Mouse (Mus musculus): ENCODE measurements around the gene Actn3. TPM values are rescaled to one million over a fixed set of nuclear protein-coding genes. Genes with fewer than 3 reads are reported as not detected.
A peak's percentile ranks its signal among the peaks of the same experiment; 100 is the strongest.
"Not testable (repeated sequence)": the region's sequence is repeated elsewhere in the genome, so short reads cannot be mapped to it uniquely, and the experiment has no call there.

Gene Actn3
- polyA plus RNA-seq, 1 experiment from 2014 or later = 1.9 TPM

GRCm38 (mm10) chr19:4889791-4890190, 12.1 kb upstream of the Actn3 start:
- Histone ChIP-seq H3K4me1 (no peaks in the 10 kb centered on the region), H3K36me3 (peaks cover 51% of the 10 kb centered on the region), H3K27ac (replicated peaks) (no peak overlapping the region), H3K27me3 (ENCODE audit: low read depth, poor library complexity, severe bottlenecking) (no peaks in the 10 kb centered on the region), H3K4me3 (no peak overlapping the region), H3K9me3 (replicated peaks) (no peaks in the 10 kb centered on the region)
- DNase-seq (ENCODE audit: low spot score) = no peak
- WGBS = 90% methylated on average over 10 of the region's 10 CpGs

GRCm38 (mm10) chr19:4883961-4884360, 6.3 kb upstream of the Actn3 start:
- DNase-seq (ENCODE audit: low spot score) = no peak
- WGBS = 84% methylated on average over 4 of the region's 4 CpGs
- Histone ChIP-seq H3K4me1 (peaks cover 16% of the 10 kb centered on the region), H3K27me3 (ENCODE audit: low read depth, poor library complexity, severe bottlenecking) (no peaks in the 10 kb centered on the region), H3K9me3 (replicated peaks) (no peaks in the 10 kb centered on the region), H3K4me3 (no peak overlapping the region), H3K27ac (replicated peaks) (no peak overlapping the region), H3K36me3 (peaks cover 2% of the 10 kb centered on the region)

- Histone ChIP-seq H3K27ac (replicated peaks) (no peak overlapping the region), H3K36me3 (no peaks in the 10 kb centered on the region; the same call in 1 of the 2 replicates), H3K4me3 (peak overlapping the region; percentile 94), H3K27me3 (ENCODE audit: low read depth, poor library complexity, severe bottlenecking) (peaks cover 12% of the 10 kb centered on the region), H3K4me1 (peaks cover 41% of the 10 kb centered on the region), H3K9me3 (replicated peaks) (no peaks in the 10 kb centered on the region)
- 77% methylated on average over 10 of the region's 10 CpGs for WGBS
- DNase-seq (ENCODE audit: low spot score) = no peak
These were observed 1.6 kb upstream of the Actn3 start for GRCm38 (mm10) chr19:4879324-4879703.

- WGBS = 2% methylated on average over 52 of the region's 52 CpGs
- Histone ChIP-seq H3K36me3 (no peaks in the 10 kb centered on the region; the same call in 1 of the 2 replicates), H3K9me3 (replicated peaks) (no peaks in the 10 kb centered on the region), H3K4me3 (peak within 1 kb of the TSS; percentile 94), H3K27ac (replicated peaks) (peak within 1 kb of the TSS; percentile 86), H3K4me1 (peaks cover 41% of the 10 kb centered on the region), H3K27me3 (ENCODE audit: low read depth, poor library complexity, severe bottlenecking) (peaks cover 12% of the 10 kb centered on the region)
- DNase-seq (ENCODE audit: low spot score) = peak; percentile 97
These were observed 955 bp upstream of the Actn3 start, which contains the start of gene Zdhhc24 for GRCm38 (mm10) chr19:4878405-4879323. Zdhhc24 (plus strand) TSS chr19:4878668.

GRCm38 (mm10) chr19:4876755-4877154, 954 bp downstream of the Actn3 start:
- Histone ChIP-seq H3K4me3 (0 out of 2 replicates have a peak overlapping the region, but pooled peaks have one; percentile 94), H3K27ac (replicated peaks) (no peak overlapping the region), H3K9me3 (replicated peaks) (no peaks in the 10 kb centered on the region), H3K4me1 (peaks cover 41% of the 10 kb centered on the region), H3K36me3 (no peaks in the 10 kb centered on the region), H3K27me3 (ENCODE audit: low read depth, poor library complexity, severe bottlenecking) (peaks cover 12% of the 10 kb centered on the region)
- 82% methylated on average over 3 of the region's 3 CpGs for whole genome bisulfite sequencing
- no peak for DNase-seq (ENCODE audit: low spot score)

GRCm38 (mm10) chr19:4876241-4876640, 1.5 kb downstream of the Actn3 start:
- H3K4me1 ChIP-seq = peaks cover 41% of the 10 kb centered on the region
- 82% methylated on average over 4 of the region's 4 CpGs for WGBS
- H3K36me3 ChIP-seq = no peaks in the 10 kb centered on the region
- DNase-seq (ENCODE audit: low spot score) = no peak
- H3K9me3 ChIP-seq (replicated peaks) = no peaks in the 10 kb centered on the region
- no peak overlapping the region for H3K4me3 ChIP-seq
- H3K27ac ChIP-seq (replicated peaks) = no peak overlapping the region
- H3K27me3 ChIP-seq (ENCODE audit: low read depth, poor library complexity, severe bottlenecking) = peaks cover 12% of the 10 kb centered on the region

GRCm38 (mm10) chr19:4874613-4875012, 3.1 kb downstream of the Actn3 start:
- H3K36me3 ChIP-seq; DNase-seq (ENCODE audit: low spot score); H3K4me3 ChIP-seq; H3K9me3 ChIP-seq (replicated peaks); H3K27ac ChIP-seq (replicated peaks): not testable (repeated sequence)
- peaks cover 12% of the 10 kb centered on the region for H3K27me3 ChIP-seq (ENCODE audit: low read depth, poor library complexity, severe bottlenecking)
- WGBS = 93% methylated on average over 1 of the region's 1 CpGs
- peaks cover 31% of the 10 kb centered on the region for H3K4me1 ChIP-seq

GRCm38 (mm10) chr19:4865147-4865546, 12.6 kb downstream of the Actn3 start:
- 9% methylated on average over 17 of the region's 17 CpGs for WGBS
- Histone ChIP-seq H3K27me3 (ENCODE audit: low read depth, poor library complexity, severe bottlenecking) (no peaks in the 10 kb centered on the region), H3K4me1 (peaks cover 7% of the 10 kb centered on the region), H3K36me3 (peaks cover 9% of the 10 kb centered on the region; the same call in 1 of the 2 replicates), H3K27ac (replicated peaks) (no peak overlapping the region), H3K9me3 (replicated peaks) (no peaks in the 10 kb centered on the region), H3K4me3 (0 out of 2 replicates have a peak overlapping the region, but pooled peaks have one; percentile 21)
- DNase-seq (ENCODE audit: low spot score) = no peak

GRCm38 (mm10) chr19:4863048-4863447, 14.7 kb downstream of the Actn3 start:
- WGBS = 86% methylated on average over 6 of the region's 6 CpGs

GRCm38 (mm10) chr19:4859081-4859480, 18.6 kb downstream of the Actn3 start:
- no peak for DNase-seq (ENCODE audit: low spot score)
- Histone ChIP-seq H3K9me3 (replicated peaks) (no peaks in the 10 kb centered on the region), H3K36me3 (peaks cover 20% of the 10 kb centered on the region), H3K4me3 (no peak overlapping the region), H3K4me1 (peaks cover 21% of the 10 kb centered on the region), H3K27ac (replicated peaks) (no peak overlapping the region), H3K27me3 (ENCODE audit: low read depth, poor library complexity, severe bottlenecking) (peaks cover 13% of the 10 kb centered on the region)
- 87% methylated on average over 6 of the region's 6 CpGs for WGBS

More at GRCm38 (mm10) chr19:4863048-4863447, 14.7 kb downstream of the Actn3 start:
- no peak for DNase-seq (ENCODE audit: low spot score)
- no peak overlapping the region for H3K4me3 ChIP-seq
- no peaks in the 10 kb centered on the region for H3K9me3 ChIP-seq (replicated peaks)
- no peaks in the 10 kb centered on the region for H3K27me3 ChIP-seq (ENCODE audit: low read depth, poor library complexity, severe bottlenecking)
- peaks cover 20% of the 10 kb centered on the region for H3K36me3 ChIP-seq
- peaks cover 7% of the 10 kb centered on the region for H3K4me1 ChIP-seq
- no peak overlapping the region for H3K27ac ChIP-seq (replicated peaks)

- peaks cover 15% of the 10 kb centered on the region for H3K36me3 ChIP-seq
- peak overlapping the region; percentile 74 for H3K4me3 ChIP-seq
- H3K27ac ChIP-seq (replicated peaks) = no peak overlapping the region
- H3K9me3 ChIP-seq (replicated peaks) = no peaks in the 10 kb centered on the region
- WGBS = 42% methylated on average over 4 of the region's 4 CpGs
- DNase-seq (ENCODE audit: low spot score) = no peak
- H3K27me3 ChIP-seq (ENCODE audit: low read depth, poor library complexity, severe bottlenecking) = peaks cover 13% of the 10 kb centered on the region
- peaks cover 21% of the 10 kb centered on the region for H3K4me1 ChIP-seq
These were observed 21.8 kb downstream of the Actn3 start for GRCm38 (mm10) chr19:4855951-4856350.

GRCm38 (mm10) chr19:4855470-4855820, 22.3 kb downstream of the Actn3 start:
- Histone ChIP-seq H3K4me1 (peaks cover 23% of the 10 kb centered on the region), H3K27ac (replicated peaks) (peak overlapping the region; percentile 84), H3K36me3 (peaks cover 11% of the 10 kb centered on the region), H3K27me3 (ENCODE audit: low read depth, poor library complexity, severe bottlenecking) (peaks cover 13% of the 10 kb centered on the region), H3K9me3 (replicated peaks) (no peaks in the 10 kb centered on the region), H3K4me3 (peak overlapping the region; percentile 74)
- 2% methylated on average over 14 of the region's 14 CpGs for WGBS
- no peak for DNase-seq (ENCODE audit: low spot score)
